Mouse (Mus musculus): ENCODE results near the gene Oas3. TPM values are rescaled to one million over a fixed set of nuclear protein-coding genes. Genes with fewer than 3 reads are reported as not detected.

Gene Oas3
- polyA plus RNA-seq, 1 experiment from 2014 or later: 0.31 TPM

- H3K27me3 ChIP-seq (replicated peaks; ENCODE audit: insufficient read depth, low read length): peaks cover 30% of the 10 kb centered on the region
- 44% methylated on average over 3 of the region's 3 CpGs for WGBS
These were observed 65.6 kb downstream of the Oas3 start, which contains the start of gene Dtx1 for GRCm38 (mm10) chr5:120711827-120712226. Dtx1 (minus strand) TSS chr5:120711927.

DNA sequence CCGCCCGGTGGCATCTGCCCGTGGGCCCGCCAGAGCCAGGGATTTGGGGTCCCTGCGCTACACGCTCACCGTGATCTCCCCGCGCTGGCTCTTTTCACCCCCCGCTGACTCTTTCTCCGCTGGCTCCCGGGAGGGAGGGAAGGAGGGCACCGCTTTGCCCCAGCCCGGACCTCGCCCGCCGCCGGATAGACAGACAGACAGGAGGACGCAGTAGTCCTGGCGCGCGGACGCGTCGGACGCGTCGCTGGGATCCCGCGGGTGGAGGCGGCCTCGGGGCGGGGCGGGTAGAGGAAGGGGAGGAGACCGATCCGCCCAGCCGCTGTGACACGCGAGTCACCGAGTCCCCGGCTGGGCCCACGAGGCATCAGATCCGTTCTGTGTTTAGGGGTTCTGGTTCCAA lies 66.0 kb downstream of the Oas3 start:
- TF ChIP-seq EP300 (IDR thresholded peaks at IDR 0.05) (no peak), CTCF (IDR thresholded peaks at IDR 0.05) (no peak)
- no peaks in the 10 kb centered on the region for H3K4me1 ChIP-seq (ENCODE audit: insufficient read depth, low read depth, low read length)
- H3K9me3 ChIP-seq (ENCODE audit: low read length): no peaks in the 10 kb centered on the region
- no peaks in the 10 kb centered on the region for H3K36me3 ChIP-seq (ENCODE audit: insufficient read depth, low read length)
- H3K27me3 ChIP-seq (replicated peaks; ENCODE audit: insufficient read depth, low read length): peaks cover 30% of the 10 kb centered on the region
- ATAC-seq (no peak), DNase-seq (ENCODE audit: low spot score) (peak; percentile 16)
- under 1% methylated on average over 32 of the region's 43 CpGs for WGBS
- peak overlapping the region; percentile 25; the same call in 1 of the 2 replicates for H3K4me3 ChIP-seq (ENCODE audit: low read depth, low read length)
- H3K27ac ChIP-seq (ENCODE audit: low read length): no peak overlapping the region
- no peak overlapping the region for H3K9ac ChIP-seq (replicated peaks; ENCODE audit: low read depth)
- peak overlapping the region; percentile 45 for H3K4me2 ChIP-seq (replicated peaks; ENCODE audit: low read depth, low read length)

More at GRCm38 (mm10) chr5:120711827-120712226, 65.6 kb downstream of the Oas3 start, which contains the start of gene Dtx1:
- H3K9ac ChIP-seq (replicated peaks; ENCODE audit: low read depth): no peak within 1 kb of the TSS
- H3K36me3 ChIP-seq (ENCODE audit: insufficient read depth, low read length): no peaks in the 10 kb centered on the region
- H3K9me3 ChIP-seq (ENCODE audit: low read length): no peaks in the 10 kb centered on the region
- H3K4me1 ChIP-seq (ENCODE audit: insufficient read depth, low read depth, low read length): no peaks in the 10 kb centered on the region
- peak within 1 kb of the TSS; percentile 45 for H3K4me2 ChIP-seq (replicated peaks; ENCODE audit: low read depth, low read length)
- TF ChIP-seq EP300 (IDR thresholded peaks at IDR 0.05) (no peak), CTCF (IDR thresholded peaks at IDR 0.05) (no peak)
- H3K4me3 ChIP-seq (ENCODE audit: low read depth, low read length): peak within 1 kb of the TSS; percentile 25; the same call in 1 of the 2 replicates
- ATAC-seq (no peak), DNase-seq (ENCODE audit: low spot score) (no peak)
- H3K27ac ChIP-seq (ENCODE audit: low read length): no peak within 1 kb of the TSS

DNA sequence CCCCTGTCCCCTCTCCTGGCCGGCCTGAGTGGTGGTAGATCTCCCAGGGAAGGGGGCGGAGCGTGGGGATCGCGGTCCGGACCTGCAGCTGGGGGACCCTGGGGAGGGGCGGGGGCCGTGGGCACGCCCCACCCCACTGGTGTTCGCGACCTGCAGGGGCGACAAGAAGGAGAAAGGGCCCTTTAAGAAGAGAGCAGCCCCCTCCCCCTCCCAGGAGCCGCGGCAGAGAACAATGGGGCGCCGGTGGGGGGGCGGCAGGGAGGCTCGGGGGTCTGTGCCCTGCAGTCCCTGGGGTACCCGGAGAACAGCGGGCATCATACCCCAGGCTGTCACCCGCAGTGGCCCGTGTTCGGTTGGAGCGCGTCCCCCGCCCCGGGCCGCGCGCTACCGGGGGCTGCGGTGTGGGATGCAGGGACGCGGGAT lies 66.6 kb downstream of the Oas3 start:
- DNase-seq (ENCODE audit: low spot score) (no peak), ATAC-seq (no peak)
- no peaks in the 10 kb centered on the region for H3K4me1 ChIP-seq (ENCODE audit: insufficient read depth, low read depth, low read length)
- no peaks in the 10 kb centered on the region for H3K36me3 ChIP-seq (ENCODE audit: insufficient read depth, low read length)
- H3K4me2 ChIP-seq (replicated peaks; ENCODE audit: low read depth, low read length): peak overlapping the region; percentile 45
- TF ChIP-seq EP300 (IDR thresholded peaks at IDR 0.05): no peak
- no peak for TF ChIP-seq CTCF (IDR thresholded peaks at IDR 0.05)
- H3K27me3 ChIP-seq (replicated peaks; ENCODE audit: insufficient read depth, low read length): peaks cover 30% of the 10 kb centered on the region
- WGBS: 2% methylated on average over 20 of the region's 34 CpGs
- no peak overlapping the region for H3K27ac ChIP-seq (ENCODE audit: low read length)
- H3K9me3 ChIP-seq (ENCODE audit: low read length): no peaks in the 10 kb centered on the region
- H3K4me3 ChIP-seq (ENCODE audit: low read depth, low read length): peak overlapping the region; percentile 8; the same call in 1 of the 2 replicates
- no peak overlapping the region for H3K9ac ChIP-seq (replicated peaks; ENCODE audit: low read depth)

DNA sequence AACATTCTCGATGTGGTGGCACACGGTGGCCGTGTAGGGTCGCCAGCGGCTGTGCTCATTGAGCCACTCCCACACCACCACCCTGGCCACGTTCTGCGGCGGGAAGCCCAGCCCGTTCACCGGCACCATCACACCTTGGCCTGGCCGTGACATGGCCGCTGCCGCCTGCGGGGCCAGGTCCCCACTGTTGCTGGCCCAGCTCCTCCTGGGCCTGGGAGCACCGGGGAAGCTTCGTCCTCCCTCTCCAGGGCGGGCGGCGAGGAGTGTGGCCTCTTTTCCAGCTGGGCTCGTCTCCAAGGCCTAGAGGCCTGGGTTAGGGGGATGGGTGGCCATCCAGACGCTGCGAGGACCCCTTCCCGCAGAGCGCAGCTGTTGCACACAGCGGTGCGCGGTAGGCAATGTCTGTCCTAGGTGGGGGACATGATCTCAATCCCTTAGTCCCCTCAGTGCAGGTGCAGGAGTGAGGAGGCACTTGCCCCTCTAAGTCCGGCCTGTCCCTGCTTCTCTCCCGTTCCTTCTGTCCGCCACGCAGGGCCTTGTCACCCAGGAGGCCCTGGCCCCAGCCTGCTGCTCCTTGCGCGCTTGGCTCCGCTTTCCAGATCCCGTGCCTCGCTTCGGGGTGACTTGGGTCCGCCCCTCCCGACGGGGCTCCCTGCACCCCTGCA lies 67.2 kb downstream of the Oas3 start:
- H3K4me2 ChIP-seq (replicated peaks; ENCODE audit: low read depth, low read length): peak overlapping the region; percentile 45
- H3K9me3 ChIP-seq (ENCODE audit: low read length): no peaks in the 10 kb centered on the region
- TF ChIP-seq CTCF (IDR thresholded peaks at IDR 0.05) (no peak), EP300 (IDR thresholded peaks at IDR 0.05) (no peak)
- no peak overlapping the region for H3K9ac ChIP-seq (replicated peaks; ENCODE audit: low read depth)
- no peaks in the 10 kb centered on the region for H3K36me3 ChIP-seq (ENCODE audit: insufficient read depth, low read length)
- peaks cover 30% of the 10 kb centered on the region for H3K27me3 ChIP-seq (replicated peaks; ENCODE audit: insufficient read depth, low read length)
- ATAC-seq (no peak; the same call in 1 of the 2 replicates), DNase-seq (ENCODE audit: low spot score) (no peak)
- H3K27ac ChIP-seq (ENCODE audit: low read length): no peak overlapping the region
- H3K4me3 ChIP-seq (ENCODE audit: low read depth, low read length): peak overlapping the region; percentile 8; the same call in 1 of the 2 replicates
- 3% methylated on average over 31 of the region's 40 CpGs for WGBS
- H3K4me1 ChIP-seq (ENCODE audit: insufficient read depth, low read depth, low read length): no peaks in the 10 kb centered on the region

DNA sequence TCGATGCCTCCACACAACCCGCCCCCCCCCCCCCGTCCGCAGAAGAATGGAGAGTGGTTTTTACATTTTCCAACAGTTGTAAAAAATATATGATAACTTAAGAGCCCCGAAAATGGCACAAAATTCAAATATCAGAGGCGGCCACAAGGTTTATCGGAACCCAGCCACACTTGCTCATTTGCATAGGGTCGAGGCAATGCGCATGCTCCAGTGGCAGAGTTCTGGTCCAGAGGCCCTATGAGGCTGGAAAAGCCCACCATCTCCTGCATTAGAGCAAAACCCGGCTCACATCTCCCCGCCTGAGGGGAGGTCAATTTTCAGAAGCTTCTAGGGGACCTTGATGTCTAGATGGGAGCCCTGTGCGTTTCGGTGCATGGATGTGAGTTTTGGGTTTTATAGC lies 70.5 kb downstream of the Oas3 start:
- WGBS: 44% methylated on average over 13 of the region's 13 CpGs
- H3K27me3 ChIP-seq (replicated peaks; ENCODE audit: insufficient read depth, low read length): peaks cover 21% of the 10 kb centered on the region

DNA sequence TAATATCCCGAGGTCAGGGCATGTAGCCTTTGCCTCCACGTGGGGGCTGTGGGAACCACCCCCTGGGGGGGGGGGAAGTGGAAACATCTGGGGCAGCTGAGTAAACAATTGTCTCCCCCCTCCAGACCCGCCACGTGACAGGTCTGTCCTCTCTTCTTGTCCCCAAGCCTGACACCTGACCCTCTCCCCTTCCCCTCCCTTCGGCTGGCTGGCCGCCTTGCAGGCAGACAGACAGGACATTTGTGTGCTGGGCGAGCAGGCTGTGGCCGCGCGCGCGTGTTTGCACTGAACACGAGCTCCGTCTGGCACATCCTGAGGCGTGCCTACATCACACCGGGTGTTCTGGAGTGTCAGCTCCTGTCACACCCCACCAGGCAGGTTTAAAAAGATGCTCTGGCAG lies 70.9 kb downstream of the Oas3 start:
- Histone ChIP-seq H3K4me3 (ENCODE audit: low read depth, low read length) (no peak overlapping the region), H3K27ac (ENCODE audit: low read length) (no peak overlapping the region), H3K9ac (replicated peaks; ENCODE audit: low read depth) (no peak overlapping the region), H3K36me3 (ENCODE audit: insufficient read depth, low read length) (no peaks in the 10 kb centered on the region), H3K9me3 (ENCODE audit: low read length) (no peaks in the 10 kb centered on the region), H3K4me2 (replicated peaks; ENCODE audit: low read depth, low read length) (no peak overlapping the region), H3K27me3 (replicated peaks; ENCODE audit: insufficient read depth, low read length) (peaks cover 17% of the 10 kb centered on the region), H3K4me1 (ENCODE audit: insufficient read depth, low read depth, low read length) (no peaks in the 10 kb centered on the region)
- DNase-seq (ENCODE audit: low spot score) (no peak), ATAC-seq (no peak)
- TF ChIP-seq CTCF (IDR thresholded peaks at IDR 0.05) (no peak), EP300 (IDR thresholded peaks at IDR 0.05) (no peak)
- WGBS: 2% methylated on average over 13 of the region's 16 CpGs

More for the DNA sequence above, 70.5 kb downstream of the Oas3 start:
- Histone ChIP-seq H3K36me3 (ENCODE audit: insufficient read depth, low read length) (no peaks in the 10 kb centered on the region), H3K4me1 (ENCODE audit: insufficient read depth, low read depth, low read length) (no peaks in the 10 kb centered on the region), H3K27ac (ENCODE audit: low read length) (no peak overlapping the region), H3K4me2 (replicated peaks; ENCODE audit: low read depth, low read length) (no peak overlapping the region), H3K9me3 (ENCODE audit: low read length) (no peaks in the 10 kb centered on the region), H3K4me3 (ENCODE audit: low read depth, low read length) (no peak overlapping the region), H3K9ac (replicated peaks; ENCODE audit: low read depth) (no peak overlapping the region)
- TF ChIP-seq EP300 (IDR thresholded peaks at IDR 0.05): no peak
- TF ChIP-seq CTCF (IDR thresholded peaks at IDR 0.05): no peak
- ATAC-seq: no peak
- no peak for DNase-seq (ENCODE audit: low spot score)

Data from lung, postnatal 0 days (tissue).